Mouse (Mus musculus) forebrain, embryonic 10.5 days (tissue): Measurements from ENCODE around the gene Syngr3. TPM values are rescaled to one million over a fixed set of nuclear protein-coding genes. Genes with fewer than 3 reads are reported as not detected.
"Not testable (repeated sequence)": the region's sequence is repeated elsewhere in the genome, so short reads cannot be mapped to it uniquely, and the experiment has no call there.

Experiments
- DNase-seq: peaks from one replicate; pipeline ENCODE4 v3.0.0-alpha.2; 2017; ENCODE audit warnings: low spot score; ENCODE audit errors: extremely low spot score
- H3K27ac ChIP-seq: fragments of 300-500 bp; sonication (generic); 2 replicates; pipeline ENCODE4 v1.5.1; 2016; ENCODE audit warnings: mild to moderate bottlenecking
- H3K27me3 ChIP-seq: fragments of 300-500 bp; sonication (generic); 2 replicates; pipeline ENCODE4 v1.6.1; 2016; ENCODE audit warnings: mild to moderate bottlenecking; ENCODE audit not compliant: poor library complexity, severe bottlenecking
- H3K36me3 ChIP-seq: fragments of 300-500 bp; sonication (generic); replicated peaks from 2 replicates; pipeline ENCODE4 v1.6.1; 2016; ENCODE audit warnings: mild to moderate bottlenecking, moderate library complexity
- H3K4me1 ChIP-seq: fragments of 300-500 bp; sonication (generic); 2 replicates; pipeline ENCODE4 v1.6.1; 2016
- H3K4me3 ChIP-seq: fragments of 300-500 bp; sonication (generic); 2 replicates; pipeline ENCODE4 v1.5.1; 2016; ENCODE audit warnings: mild to moderate bottlenecking, moderate library complexity
- H3K9me3 ChIP-seq: fragments of 300-500 bp; sonication (generic); 2 replicates; pipeline ENCODE4 v1.6.1; 2016; ENCODE audit warnings: mild to moderate bottlenecking, moderate library complexity
- WGBS: fragments of 180-500 bp; shearing (Covaris S2); methylation state at CpG from one replicate; pipeline ENCODE4 v1.1.7; 2016; 5-methylcytosine and 5-hydroxymethylcytosine counted together
- polyA plus RNA-seq: library from polyadenylated mRNA; unstranded; fragments of >200 nt; fragmentation: Nextera tagmentation; extraction: Ambion mirVana; gene quantifications from 2 replicates; pipeline ENCODE4 v1.2.1, GENCODE M21; 2016

Gene Syngr3
- polyA plus RNA-seq, 1 experiment from 2014 or later, result 11.0 TPM

GRCm38 (mm10) chr17:24667416-24667815, 22.3 kb downstream of the Syngr3 start:
- H3K27me3 ChIP-seq, result no peaks in the 10 kb centered on the region
- H3K27ac ChIP-seq, result no peak overlapping the region
- WGBS, result 36% methylated on average over 6 of the region's 6 CpGs
- DNase-seq, result no peak
- no peaks in the 10 kb centered on the region for H3K9me3 ChIP-seq
- peaks cover 2% of the 10 kb centered on the region; the same call in 1 of the 2 replicates for H3K36me3 ChIP-seq
- H3K4me1 ChIP-seq, result peaks cover 33% of the 10 kb centered on the region
- H3K4me3 ChIP-seq, result no peak overlapping the region

GRCm38 (mm10) chr17:24667011-24667410, 22.7 kb downstream of the Syngr3 start:
- 72% methylated on average over 7 of the region's 7 CpGs for WGBS
- not testable (repeated sequence) for H3K36me3 ChIP-seq, H3K4me3 ChIP-seq, DNase-seq, H3K27ac ChIP-seq, H3K27me3 ChIP-seq, H3K9me3 ChIP-seq
- H3K4me1 ChIP-seq, result peaks cover 29% of the 10 kb centered on the region

GRCm38 (mm10) chr17:24658017-24658758, 31.6 kb downstream of the Syngr3 start, which contains the start of gene Npw:
TSS of gene Npw (minus strand) at chr17:24658457.
- H3K4me1 ChIP-seq, result peaks cover 23% of the 10 kb centered on the region
- H3K27me3 ChIP-seq, result peaks cover 70% of the 10 kb centered on the region
- peak; percentile 38 for DNase-seq
- peak within 1 kb of the TSS; percentile 57; the same call in 1 of the 2 replicates for H3K27ac ChIP-seq
- no peaks in the 10 kb centered on the region for H3K36me3 ChIP-seq
- WGBS, result 1% methylated on average over 47 of the region's 47 CpGs
- no peaks in the 10 kb centered on the region for H3K9me3 ChIP-seq
- peak within 1 kb of the TSS; percentile 58 for H3K4me3 ChIP-seq

- Histone ChIP-seq H3K9me3 (no peaks in the 10 kb centered on the region), H3K27ac (no peak overlapping the region), H3K4me3 (no peak overlapping the region), H3K4me1 (peaks cover 31% of the 10 kb centered on the region), H3K36me3 (no peaks in the 10 kb centered on the region), H3K27me3 (peaks cover 89% of the 10 kb centered on the region)
- no peak for DNase-seq
- WGBS, result 84% methylated on average over 4 of the region's 4 CpGs
These were observed 34.8 kb downstream of the Syngr3 start for GRCm38 (mm10) chr17:24654969-24655368.

GRCm38 (mm10) chr17:24653967-24654710, 35.6 kb downstream of the Syngr3 start:
- Histone ChIP-seq H3K27ac (peak overlapping the region; percentile 69; the same call in 1 of the 2 replicates), H3K4me3 (peak overlapping the region; percentile 38)

GRCm38 (mm10) chr17:24651835-24652234, 37.9 kb downstream of the Syngr3 start:
- peaks cover 28% of the 10 kb centered on the region for H3K4me1 ChIP-seq
- H3K27me3 ChIP-seq, result peaks cover 83% of the 10 kb centered on the region
- H3K36me3 ChIP-seq, result no peaks in the 10 kb centered on the region
- WGBS, result 78% methylated on average over 3 of the region's 3 CpGs
- H3K4me3 ChIP-seq, result no peak overlapping the region
- no peaks in the 10 kb centered on the region for H3K9me3 ChIP-seq
- no peak for DNase-seq
- no peak overlapping the region for H3K27ac ChIP-seq

More at GRCm38 (mm10) chr17:24653967-24654710, 35.6 kb downstream of the Syngr3 start:
- H3K27me3 ChIP-seq, result peaks cover 89% of the 10 kb centered on the region
- WGBS, result 7% methylated on average over 19 of the region's 19 CpGs
- no peaks in the 10 kb centered on the region for H3K36me3 ChIP-seq
- peak; percentile 88 for DNase-seq
- no peaks in the 10 kb centered on the region for H3K9me3 ChIP-seq
- peaks cover 39% of the 10 kb centered on the region for H3K4me1 ChIP-seq

- WGBS, result 73% methylated on average over 4 of the region's 4 CpGs
- DNase-seq, result no peak
- Histone ChIP-seq H3K9me3 (no peaks in the 10 kb centered on the region), H3K4me3 (peak overlapping the region; percentile 66), H3K4me1 (peaks cover 28% of the 10 kb centered on the region), H3K27ac (peak overlapping the region; percentile 83; the same call in 1 of the 2 replicates), H3K27me3 (peaks cover 72% of the 10 kb centered on the region), H3K36me3 (no peaks in the 10 kb centered on the region)
These were observed 39.0 kb downstream of the Syngr3 start for GRCm38 (mm10) chr17:24650766-24651165.

- WGBS, result under 1% methylated on average over 37 of the region's 41 CpGs
- peak; percentile 65 for DNase-seq
- Histone ChIP-seq H3K4me3 (peak within 1 kb of the TSS; percentile 66), H3K27ac (peak within 1 kb of the TSS; percentile 83), H3K27me3 (peaks cover 67% of the 10 kb centered on the region), H3K36me3 (no peaks in the 10 kb centered on the region; the same call in 1 of the 2 replicates), H3K9me3 (no peaks in the 10 kb centered on the region), H3K4me1 (peaks cover 33% of the 10 kb centered on the region)
These were observed 39.6 kb downstream of the Syngr3 start, which contains the start of gene Slc9a3r2 for GRCm38 (mm10) chr17:24650070-24650616. TSS of gene Slc9a3r2 (minus strand) at chr17:24650327.

GRCm38 (mm10) chr17:24649581-24650069, 40.1 kb downstream of the Syngr3 start:
- DNase-seq, result no peak
- Histone ChIP-seq H3K4me1 (peaks cover 39% of the 10 kb centered on the region), H3K36me3 (no peaks in the 10 kb centered on the region; the same call in 1 of the 2 replicates), H3K9me3 (no peaks in the 10 kb centered on the region), H3K27me3 (peaks cover 62% of the 10 kb centered on the region), H3K4me3 (peak overlapping the region; percentile 66), H3K27ac (peak overlapping the region; percentile 83)
- WGBS, result 1% methylated on average over 35 of the region's 35 CpGs

GRCm38 (mm10) chr17:24648731-24649377, 40.9 kb downstream of the Syngr3 start:
- Histone ChIP-seq H3K4me3 (peak overlapping the region; percentile 66), H3K36me3 (no peaks in the 10 kb centered on the region; the same call in 1 of the 2 replicates), H3K4me1 (peaks cover 41% of the 10 kb centered on the region), H3K9me3 (no peaks in the 10 kb centered on the region), H3K27ac (0 out of 2 replicates have a peak overlapping the region, but pooled peaks have one; percentile 4), H3K27me3 (peaks cover 56% of the 10 kb centered on the region)
- no peak for DNase-seq
- WGBS, result 78% methylated on average over 10 of the region's 10 CpGs

- no peak for DNase-seq
- Histone ChIP-seq H3K9me3 (no peaks in the 10 kb centered on the region), H3K27ac (peak overlapping the region; percentile 2), H3K36me3 (no peaks in the 10 kb centered on the region; the same call in 1 of the 2 replicates), H3K4me1 (peaks cover 53% of the 10 kb centered on the region), H3K4me3 (0 out of 2 replicates have a peak overlapping the region, but pooled peaks have one; percentile 4), H3K27me3 (peaks cover 50% of the 10 kb centered on the region)
- WGBS, result 87% methylated on average over 11 of the region's 11 CpGs
These were observed 42.3 kb downstream of the Syngr3 start for GRCm38 (mm10) chr17:24647493-24647892.

- WGBS, result 86% methylated on average over 4 of the region's 4 CpGs
- peaks cover 39% of the 10 kb centered on the region for H3K27me3 ChIP-seq
- DNase-seq, result no peak
- no peaks in the 10 kb centered on the region; the same call in 1 of the 2 replicates for H3K36me3 ChIP-seq
- H3K4me1 ChIP-seq, result peaks cover 53% of the 10 kb centered on the region
- no peaks in the 10 kb centered on the region for H3K9me3 ChIP-seq
- no peak overlapping the region for H3K27ac ChIP-seq
- H3K4me3 ChIP-seq, result no peak overlapping the region
These were observed 43.4 kb downstream of the Syngr3 start for GRCm38 (mm10) chr17:24646381-24646780.
